Mouse (Mus musculus): ENCODE measurements around the gene Ttl. TPM values are rescaled to one million over a fixed set of nuclear protein-coding genes. Genes with fewer than 3 reads are reported as not detected.
A peak's percentile ranks its signal among the peaks of the same experiment; 100 is the strongest.

The Ttl gene
- 10.2 and 11.5 TPM in 2 replicates for polyA plus RNA-seq (2014; fragmentation: Nextera tagmentation; extraction: Ambion mirVana)

DNA sequence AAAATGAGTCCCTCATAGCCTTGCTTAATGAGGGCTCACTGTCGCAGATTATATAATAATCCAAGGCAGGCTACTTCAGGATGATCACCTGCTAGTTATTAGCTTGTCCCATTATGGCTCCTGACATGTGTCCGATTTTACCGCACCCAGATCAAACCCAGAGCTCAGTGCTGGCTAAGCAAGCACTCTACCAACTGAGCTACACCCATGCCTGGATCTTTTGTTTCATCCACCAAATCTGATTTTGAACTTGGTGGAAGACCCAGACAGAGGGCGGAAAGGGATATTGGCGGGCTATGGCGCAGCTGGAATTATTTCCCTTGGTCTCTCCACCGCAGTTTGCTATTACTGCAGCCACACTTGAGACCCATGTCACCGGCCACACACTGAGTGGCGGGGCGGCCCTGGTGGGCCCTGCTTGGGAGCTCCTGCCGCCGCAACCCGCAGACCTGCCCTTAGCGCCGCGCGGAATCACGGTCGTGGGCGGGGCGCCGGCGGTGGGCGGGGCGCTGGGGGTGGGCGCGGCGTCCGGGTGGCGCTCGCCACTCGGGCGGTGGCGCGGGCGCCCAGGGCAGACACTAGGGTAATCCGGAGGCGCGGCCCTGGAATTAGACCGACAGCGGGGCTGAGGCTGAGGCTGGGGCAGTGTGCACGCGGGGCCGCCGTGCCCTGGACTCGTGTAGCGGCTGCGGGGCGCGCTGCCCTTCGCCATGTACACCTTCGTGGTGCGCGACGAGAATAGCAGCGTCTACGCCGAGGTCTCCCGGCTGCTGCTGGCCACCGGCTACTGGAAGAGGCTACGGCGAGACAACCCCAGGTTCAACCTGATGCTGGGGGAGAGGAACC is at the start of gene Ttl:
Gene Ttl (plus strand): TSS at position 506 of the 846 bp plus-strand sequence.
- Histone ChIP-seq H3K4me1 (ENCODE audit: control insufficient read depth, insufficient read depth, low read length) (peaks cover 9% of the 10 kb centered on the region), H3K27me3 (ENCODE audit: control insufficient read depth, insufficient read depth, low read length) (no peaks in the 10 kb centered on the region), H3K4me2 (peak within 1 kb of the TSS; percentile 54), H3K4me3 (ENCODE audit: low read depth, low read length) (peak within 1 kb of the TSS; percentile 78), H3K36me3 (ENCODE audit: control insufficient read depth, insufficient read depth, low read length) (no peaks in the 10 kb centered on the region), H3K9ac (ENCODE audit: low read length) (peak within 1 kb of the TSS; percentile 84), H3K9me3 (ENCODE audit: control insufficient read depth, low read length) (no peaks in the 10 kb centered on the region), H3K27ac (ENCODE audit: low read depth, low read length) (no peak within 1 kb of the TSS)
- peak; percentile 96 for ATAC-seq (ENCODE audit: low FRiP score)
- 2% methylated on average over 61 of the region's 62 CpGs for WGBS
- DNase-seq (ENCODE audit: low spot score, missing footprints): peak; percentile 98

DNA sequence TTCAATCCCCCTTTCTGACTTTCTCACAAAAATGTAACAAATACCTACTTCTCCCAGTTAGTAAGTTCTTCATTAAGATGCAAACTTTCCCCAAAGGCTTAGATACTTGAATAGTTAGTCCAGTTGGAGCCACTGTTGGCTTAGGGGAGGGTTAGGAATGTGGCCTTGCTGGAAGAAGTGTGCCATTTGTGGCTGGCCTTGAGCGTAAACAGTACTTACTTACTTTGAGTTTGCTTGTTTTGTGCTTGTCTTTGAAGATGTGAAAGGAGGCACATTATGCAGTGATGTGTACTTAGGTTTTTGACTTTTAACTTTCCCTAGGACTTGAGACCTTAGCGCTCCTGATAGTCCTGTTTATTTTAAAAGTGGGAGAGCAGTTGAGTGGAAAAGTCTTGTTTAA is 45.6 kb upstream of the Ttl start:
- H3K9me3 ChIP-seq (ENCODE audit: control insufficient read depth, low read length): no peaks in the 10 kb centered on the region
- no peak for DNase-seq (ENCODE audit: low spot score, missing footprints)
- H3K27ac ChIP-seq (ENCODE audit: low read depth, low read length): no peak overlapping the region
- H3K4me3 ChIP-seq (ENCODE audit: low read depth, low read length): no peak overlapping the region
- 78% methylated on average over 2 of the region's 2 CpGs for WGBS
- H3K27me3 ChIP-seq (ENCODE audit: control insufficient read depth, insufficient read depth, low read length): no peaks in the 10 kb centered on the region
- H3K4me2 ChIP-seq: no peak overlapping the region
- H3K36me3 ChIP-seq (ENCODE audit: control insufficient read depth, insufficient read depth, low read length): no peaks in the 10 kb centered on the region
- no peak for ATAC-seq (ENCODE audit: low FRiP score)
- no peak overlapping the region for H3K9ac ChIP-seq (ENCODE audit: low read length)
- H3K4me1 ChIP-seq (ENCODE audit: control insufficient read depth, insufficient read depth, low read length): no peaks in the 10 kb centered on the region

DNA sequence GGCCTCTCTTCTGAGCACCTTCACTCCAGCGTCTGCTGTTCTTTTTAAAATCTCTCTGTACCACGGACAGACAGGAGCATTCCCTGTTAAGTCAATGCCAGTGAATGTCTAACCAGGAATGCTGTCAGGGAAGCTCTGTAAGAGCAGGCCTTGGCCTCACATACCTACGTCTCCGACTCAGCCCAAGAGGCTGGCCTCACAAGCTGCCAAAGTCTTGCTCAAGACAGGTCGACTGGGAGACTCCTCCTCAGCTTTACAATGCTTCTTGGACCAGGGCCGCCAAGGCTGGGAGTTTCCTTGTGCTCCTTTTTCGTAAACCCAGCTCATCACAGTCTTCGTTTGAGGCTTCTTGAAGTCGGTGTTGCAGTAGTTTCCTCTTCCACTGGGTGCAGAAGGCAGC is 40.9 kb upstream of the Ttl start:
- ATAC-seq (ENCODE audit: low FRiP score): no peak
- 79% methylated on average over 9 of the region's 9 CpGs for WGBS
- Histone ChIP-seq H3K9me3 (ENCODE audit: control insufficient read depth, low read length) (no peaks in the 10 kb centered on the region), H3K27me3 (ENCODE audit: control insufficient read depth, insufficient read depth, low read length) (no peaks in the 10 kb centered on the region), H3K9ac (ENCODE audit: low read length) (no peak overlapping the region), H3K4me3 (ENCODE audit: low read depth, low read length) (no peak overlapping the region), H3K36me3 (ENCODE audit: control insufficient read depth, insufficient read depth, low read length) (no peaks in the 10 kb centered on the region), H3K4me1 (ENCODE audit: control insufficient read depth, insufficient read depth, low read length) (no peaks in the 10 kb centered on the region), H3K4me2 (no peak overlapping the region), H3K27ac (ENCODE audit: low read depth, low read length) (no peak overlapping the region)
- no peak for DNase-seq (ENCODE audit: low spot score, missing footprints)

DNA sequence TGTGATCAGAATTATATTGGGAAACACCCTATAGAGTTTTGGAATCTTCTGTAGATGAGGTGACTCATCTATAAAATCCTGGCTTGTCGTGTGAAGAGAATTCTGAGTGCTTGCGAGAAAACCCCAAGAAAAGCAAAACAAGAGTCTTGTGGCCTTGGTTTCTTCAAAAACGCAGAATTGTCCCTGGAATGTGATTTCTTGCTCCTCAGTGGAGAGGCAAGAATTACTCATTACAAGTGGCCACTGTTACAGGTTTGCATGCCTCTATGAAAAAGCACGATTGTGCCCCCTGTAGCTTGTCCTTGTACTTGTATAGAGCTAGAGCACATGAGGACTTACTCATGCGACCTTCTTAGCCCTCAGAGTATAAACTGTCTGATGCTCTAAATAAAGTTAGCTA is 30.4 kb upstream of the Ttl start:
- Histone ChIP-seq H3K4me1 (ENCODE audit: control insufficient read depth, insufficient read depth, low read length) (peaks cover 8% of the 10 kb centered on the region; the same call in 1 of the 2 replicates), H3K36me3 (ENCODE audit: control insufficient read depth, insufficient read depth, low read length) (no peaks in the 10 kb centered on the region), H3K9ac (ENCODE audit: low read length) (no peak overlapping the region), H3K27me3 (ENCODE audit: control insufficient read depth, insufficient read depth, low read length) (peaks cover 17% of the 10 kb centered on the region), H3K27ac (ENCODE audit: low read depth, low read length) (no peak overlapping the region), H3K4me2 (no peak overlapping the region), H3K9me3 (ENCODE audit: control insufficient read depth, low read length) (no peaks in the 10 kb centered on the region), H3K4me3 (ENCODE audit: low read depth, low read length) (no peak overlapping the region)
- DNase-seq (ENCODE audit: low spot score, missing footprints) (no peak), ATAC-seq (ENCODE audit: low FRiP score) (no peak)
- 87% methylated on average over 5 of the region's 5 CpGs for WGBS

DNA sequence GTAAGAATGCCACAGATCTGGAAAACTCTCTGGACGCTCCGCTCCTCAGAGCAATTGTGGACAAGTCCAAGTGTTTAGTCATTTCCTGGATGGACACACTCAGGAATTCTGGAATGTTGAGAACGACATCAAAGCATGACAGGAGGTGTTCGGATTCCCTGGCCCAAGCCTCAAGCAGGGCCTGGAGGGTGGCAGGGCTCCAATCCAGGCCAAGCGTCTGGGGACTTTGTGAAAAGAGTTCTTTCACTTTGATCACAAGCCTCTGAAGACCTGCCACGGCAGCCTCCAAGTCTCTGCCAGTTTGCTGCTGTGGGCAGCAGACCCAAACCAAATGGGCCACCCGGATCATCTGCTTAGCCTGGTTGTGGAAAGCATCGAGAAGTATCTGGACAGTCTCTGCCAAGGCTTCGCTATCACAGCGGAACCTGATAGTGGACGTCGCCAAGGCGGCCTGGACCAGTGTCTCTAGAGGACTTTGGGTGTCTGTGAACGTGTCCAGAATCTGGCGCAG is 27.3 kb upstream of the Ttl start:
- H3K9ac ChIP-seq (ENCODE audit: low read length): peak overlapping the region; percentile 64
- H3K4me3 ChIP-seq (ENCODE audit: low read depth, low read length): peak overlapping the region; percentile 42
- H3K36me3 ChIP-seq (ENCODE audit: control insufficient read depth, insufficient read depth, low read length): no peaks in the 10 kb centered on the region
- H3K4me1 ChIP-seq (ENCODE audit: control insufficient read depth, insufficient read depth, low read length): peaks cover 8% of the 10 kb centered on the region; the same call in 1 of the 2 replicates
- no peak overlapping the region for H3K27ac ChIP-seq (ENCODE audit: low read depth, low read length)
- peak overlapping the region; percentile 86 for H3K4me2 ChIP-seq
- DNase-seq (ENCODE audit: low spot score, missing footprints): no peak
- 0 out of 2 replicates have a peak, but pooled peaks have one; percentile 4 for ATAC-seq (ENCODE audit: low FRiP score)
- no peaks in the 10 kb centered on the region for H3K9me3 ChIP-seq (ENCODE audit: control insufficient read depth, low read length)
- peaks cover 17% of the 10 kb centered on the region for H3K27me3 ChIP-seq (ENCODE audit: control insufficient read depth, insufficient read depth, low read length)
- WGBS: 37% methylated on average over 15 of the region's 15 CpGs

DNA sequence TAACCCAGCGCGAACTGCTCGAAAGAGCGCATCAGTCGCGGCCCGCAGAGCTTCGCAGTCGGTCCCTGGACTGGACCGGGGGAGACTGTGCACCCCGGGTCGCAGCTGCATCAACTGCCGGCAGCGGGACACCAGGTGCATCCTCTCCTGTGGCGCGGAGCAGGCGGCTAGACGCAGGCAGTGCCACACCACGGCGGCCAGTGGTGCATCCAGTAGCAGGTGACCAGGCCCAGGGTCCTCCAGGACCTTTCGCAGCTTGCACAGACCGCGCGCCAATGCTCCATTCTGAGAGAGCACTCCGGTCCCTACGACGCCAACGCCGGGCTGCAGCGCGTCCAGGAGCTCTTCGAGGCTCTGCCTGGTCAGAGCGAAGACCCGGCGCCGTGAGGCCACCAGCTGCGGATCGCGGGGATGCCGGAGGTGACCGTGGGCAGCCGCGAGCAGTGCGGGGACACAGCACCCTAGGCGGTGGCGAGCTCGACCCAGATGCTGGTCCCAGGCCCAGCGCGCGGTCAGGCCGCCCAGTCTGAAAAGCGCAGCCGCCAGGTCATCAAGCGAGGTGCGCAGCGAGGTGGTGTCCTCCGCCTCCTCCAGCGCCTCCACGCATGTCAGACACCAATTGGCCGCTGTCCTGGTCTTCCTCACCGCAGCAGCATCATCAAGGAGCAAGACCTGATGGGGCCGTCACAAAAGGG is 26.7 kb upstream of the Ttl start:
- WGBS: 2% methylated on average over 62 of the region's 62 CpGs
- H3K4me1 ChIP-seq (ENCODE audit: control insufficient read depth, insufficient read depth, low read length): peaks cover 8% of the 10 kb centered on the region; the same call in 1 of the 2 replicates
- H3K4me2 ChIP-seq: peak overlapping the region; percentile 86
- peaks cover 17% of the 10 kb centered on the region for H3K27me3 ChIP-seq (ENCODE audit: control insufficient read depth, insufficient read depth, low read length)
- peak; percentile 84 for ATAC-seq (ENCODE audit: low FRiP score)
- no peaks in the 10 kb centered on the region for H3K9me3 ChIP-seq (ENCODE audit: control insufficient read depth, low read length)
- H3K4me3 ChIP-seq (ENCODE audit: low read depth, low read length): peak overlapping the region; percentile 42
- peak overlapping the region; percentile 64 for H3K9ac ChIP-seq (ENCODE audit: low read length)
- no peaks in the 10 kb centered on the region for H3K36me3 ChIP-seq (ENCODE audit: control insufficient read depth, insufficient read depth, low read length)
- no peak overlapping the region for H3K27ac ChIP-seq (ENCODE audit: low read depth, low read length)
- peak; percentile 92 for DNase-seq (ENCODE audit: low spot score, missing footprints)

DNA sequence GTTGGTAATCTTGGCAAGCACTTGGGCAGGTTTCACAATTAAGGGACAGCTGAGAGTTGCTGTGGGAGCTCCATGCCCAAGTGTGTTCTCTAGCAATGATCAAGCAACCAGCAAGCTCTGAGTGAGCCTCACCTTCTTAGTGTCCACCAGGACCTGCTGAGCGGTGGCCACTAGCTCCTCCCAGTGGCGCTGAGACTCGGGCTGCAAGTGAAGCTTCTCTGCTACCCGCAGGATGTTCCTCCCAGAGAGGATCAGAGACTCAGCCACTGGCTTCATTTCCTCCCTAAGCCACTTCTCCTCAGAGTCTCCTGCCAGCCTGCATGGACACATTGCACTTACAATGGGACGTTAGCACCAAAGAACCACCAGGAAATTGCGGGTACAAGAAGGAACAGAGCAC is 25.2 kb upstream of the Ttl start:
- DNase-seq (ENCODE audit: low spot score, missing footprints): no peak
- 43% methylated on average over 6 of the region's 6 CpGs for whole genome bisulfite sequencing
- H3K9ac ChIP-seq (ENCODE audit: low read length): no peak overlapping the region
- ATAC-seq (ENCODE audit: low FRiP score): no peak
- peaks cover 8% of the 10 kb centered on the region; the same call in 1 of the 2 replicates for H3K4me1 ChIP-seq (ENCODE audit: control insufficient read depth, insufficient read depth, low read length)
- peaks cover 17% of the 10 kb centered on the region for H3K27me3 ChIP-seq (ENCODE audit: control insufficient read depth, insufficient read depth, low read length)
- no peaks in the 10 kb centered on the region for H3K36me3 ChIP-seq (ENCODE audit: control insufficient read depth, insufficient read depth, low read length)
- no peak overlapping the region for H3K4me2 ChIP-seq
- H3K9me3 ChIP-seq (ENCODE audit: control insufficient read depth, low read length): no peaks in the 10 kb centered on the region
- no peak overlapping the region for H3K27ac ChIP-seq (ENCODE audit: low read depth, low read length)
- H3K4me3 ChIP-seq (ENCODE audit: low read depth, low read length): no peak overlapping the region

DNA sequence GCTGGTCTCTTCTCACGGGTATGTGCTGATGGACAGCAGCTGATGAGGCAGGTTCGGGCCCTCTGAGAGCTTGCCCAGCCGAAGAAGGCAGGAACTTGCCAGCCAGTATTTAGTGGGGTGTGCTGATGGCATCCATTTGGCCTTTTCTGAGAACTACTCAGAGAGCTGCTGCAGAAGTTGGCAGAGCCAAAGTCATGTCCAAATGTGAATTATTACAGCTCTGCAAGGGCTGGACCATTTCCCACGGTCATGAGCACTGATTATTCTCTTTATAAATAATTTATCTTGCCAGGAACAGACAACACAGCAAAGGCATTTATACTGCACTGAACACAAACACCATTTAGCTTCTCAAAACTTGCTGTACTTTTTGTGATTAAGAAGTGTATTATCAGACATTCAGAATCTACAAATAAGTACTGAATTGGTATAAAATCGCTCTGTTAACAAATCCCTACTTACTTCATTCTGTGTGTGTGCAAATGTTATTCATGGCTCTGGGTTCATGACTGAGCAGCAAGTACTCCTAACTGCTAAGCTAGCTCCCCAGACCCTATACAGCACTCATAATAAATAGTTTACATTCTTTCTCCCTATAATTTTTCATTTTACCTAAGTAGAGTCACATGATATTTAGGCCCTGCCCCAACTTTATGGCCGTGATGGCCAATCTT is 19.4 kb upstream of the Ttl start:
- Histone ChIP-seq H3K4me3 (ENCODE audit: low read depth, low read length) (no peak overlapping the region), H3K27me3 (ENCODE audit: control insufficient read depth, insufficient read depth, low read length) (no peaks in the 10 kb centered on the region), H3K27ac (ENCODE audit: low read depth, low read length) (no peak overlapping the region), H3K4me1 (ENCODE audit: control insufficient read depth, insufficient read depth, low read length) (no peaks in the 10 kb centered on the region), H3K4me2 (no peak overlapping the region), H3K9ac (ENCODE audit: low read length) (no peak overlapping the region), H3K36me3 (ENCODE audit: control insufficient read depth, insufficient read depth, low read length) (no peaks in the 10 kb centered on the region), H3K9me3 (ENCODE audit: control insufficient read depth, low read length) (no peaks in the 10 kb centered on the region)
- DNase-seq (ENCODE audit: low spot score, missing footprints) (no peak), ATAC-seq (ENCODE audit: low FRiP score) (no peak)
- WGBS: 77% methylated on average over 6 of the region's 6 CpGs
